Mouse (Mus musculus) thymus, adult 2 months (tissue): ENCODE data around the gene Nkiras1. TPM values are rescaled to one million over a fixed set of nuclear protein-coding genes. Genes with fewer than 3 reads are reported as not detected.

Experiments used
- DNase-seq: peaks from one replicate; pipeline ENCODE4 v3.0.0; 2021
- H3K27ac ChIP-seq: fragments of 200-500 bp; 2 replicates; pipeline ENCODE4 v1.5.1; 2012; ENCODE audit warnings: low read length, control low read depth; ENCODE audit not compliant: control insufficient read depth, insufficient read depth
- H3K27me3 ChIP-seq: fragments of 200-500 bp; 2 replicates; pipeline ENCODE4 v1.6.1; 2012; ENCODE audit warnings: mild to moderate bottlenecking, low read length, moderate library complexity, mixed read lengths; ENCODE audit not compliant: control insufficient read depth, insufficient read depth
- H3K36me3 ChIP-seq: fragments of 200-500 bp; 2 replicates; pipeline ENCODE4 v1.6.1; 2012; ENCODE audit warnings: mild to moderate bottlenecking, low read length, moderate library complexity; ENCODE audit not compliant: control insufficient read depth, insufficient read depth
- H3K4me1 ChIP-seq: fragments of 200-500 bp; replicated peaks from 2 replicates; pipeline ENCODE4 v1.6.1; 2012; ENCODE audit warnings: low read length; ENCODE audit not compliant: control insufficient read depth, insufficient read depth
- H3K4me3 ChIP-seq: fragments of 200-500 bp; 2 replicates; pipeline ENCODE4 v1.5.1; 2012; ENCODE audit warnings: mild to moderate bottlenecking, low read length, control low read depth, moderate library complexity; ENCODE audit not compliant: control insufficient read depth, insufficient read depth
- CTCF ChIP-seq: fragments of 200-500 bp; IDR thresholded peaks from 2 replicates; pipeline ENCODE4 v1.5.1; 2012; ENCODE audit warnings: mild to moderate bottlenecking, control low read depth, low read length, moderate library complexity, borderline replicate concordance; ENCODE audit not compliant: control insufficient read depth, poor library complexity, insufficient read depth; ENCODE audit errors: extremely low read depth
- POLR2A ChIP-seq: fragments of 200-500 bp; IDR thresholded peaks from 2 replicates; pipeline ENCODE4 v1.6.1; 2012; ENCODE audit warnings: mild to moderate bottlenecking, low read length, control low read depth, moderate library complexity; ENCODE audit not compliant: control insufficient read depth, poor library complexity, insufficient read depth; ENCODE audit errors: extremely low read depth
- WGBS: fragments of 180-500 bp; shearing (Covaris S2); methylation state at CpG from one replicate; pipeline ENCODE4 v1.1.7; 2018; 5-methylcytosine and 5-hydroxymethylcytosine counted together
- polyA plus RNA-seq: library from polyadenylated mRNA; depleted of rRNA; stranded (reverse); fragments of >200 nt; gene quantifications from 2 replicates; pipeline ENCODE4 v1.2.3, GENCODE M21; 2012

Nkiras1 gene
- polyA plus RNA-seq, 1 experiment, result 4.7 TPM

GRCm38 (mm10) chr14:18280375-18280774 is 9.4 kb downstream of the Nkiras1 start:
- WGBS, result 95% methylated on average over 5 of the region's 5 CpGs
- no peaks in the 10 kb centered on the region for H3K4me1 ChIP-seq
- no peak for DNase-seq
- peaks cover 46% of the 10 kb centered on the region for H3K36me3 ChIP-seq
- no peak overlapping the region for H3K4me3 ChIP-seq
- H3K27me3 ChIP-seq, result no peaks in the 10 kb centered on the region
- H3K27ac ChIP-seq, result no peak overlapping the region
- TF ChIP-seq CTCF (no peak), POLR2A (no peak)

- no peaks in the 10 kb centered on the region for H3K4me1 ChIP-seq
- peaks cover 22% of the 10 kb centered on the region for H3K36me3 ChIP-seq
- TF ChIP-seq CTCF (no peak), POLR2A (no peak)
- WGBS, result 87% methylated on average over 2 of the region's 2 CpGs
- no peaks in the 10 kb centered on the region for H3K27me3 ChIP-seq
- peak; percentile 35 for DNase-seq
- H3K27ac ChIP-seq, result no peak overlapping the region
- H3K4me3 ChIP-seq, result no peak overlapping the region
Observed at GRCm38 (mm10) chr14:18284581-18284980, 13.6 kb downstream of the Nkiras1 start.

GRCm38 (mm10) chr14:18285476-18285875 is 14.5 kb downstream of the Nkiras1 start:
- TF ChIP-seq CTCF, result no peak
- TF ChIP-seq POLR2A, result no peak
- H3K36me3 ChIP-seq, result peaks cover 18% of the 10 kb centered on the region
- H3K27ac ChIP-seq, result no peak overlapping the region
- no peak for DNase-seq
- H3K4me1 ChIP-seq, result no peaks in the 10 kb centered on the region
- WGBS, result 89% methylated on average over 3 of the region's 3 CpGs
- H3K27me3 ChIP-seq, result no peaks in the 10 kb centered on the region
- H3K4me3 ChIP-seq, result no peak overlapping the region

- Histone ChIP-seq H3K27me3 (no peaks in the 10 kb centered on the region), H3K36me3 (peaks cover 18% of the 10 kb centered on the region), H3K4me3 (no peak overlapping the region), H3K4me1 (no peaks in the 10 kb centered on the region), H3K27ac (no peak overlapping the region)
- WGBS, result 99% methylated on average over 2 of the region's 2 CpGs
- no peak for TF ChIP-seq POLR2A
- no peak for TF ChIP-seq CTCF
- no peak for DNase-seq
Observed at GRCm38 (mm10) chr14:18286441-18286840, 15.5 kb downstream of the Nkiras1 start.

GRCm38 (mm10) chr14:18287391-18287790 is 16.5 kb downstream of the Nkiras1 start:
- Histone ChIP-seq H3K4me1 (no peaks in the 10 kb centered on the region), H3K27ac (no peak overlapping the region), H3K4me3 (no peak overlapping the region), H3K36me3 (peaks cover 11% of the 10 kb centered on the region), H3K27me3 (no peaks in the 10 kb centered on the region)
- no peak for TF ChIP-seq POLR2A
- TF ChIP-seq CTCF, result no peak
- WGBS, result 93% methylated on average over 2 of the region's 2 CpGs
- DNase-seq, result no peak

- no peak overlapping the region for H3K4me3 ChIP-seq
- TF ChIP-seq POLR2A, result no peak
- no peak for TF ChIP-seq CTCF
- 95% methylated on average over 3 of the region's 3 CpGs for WGBS
- H3K27me3 ChIP-seq, result no peaks in the 10 kb centered on the region
- DNase-seq, result no peak
- no peak overlapping the region for H3K27ac ChIP-seq
- no peaks in the 10 kb centered on the region for H3K4me1 ChIP-seq
- no peaks in the 10 kb centered on the region for H3K36me3 ChIP-seq
Observed at GRCm38 (mm10) chr14:18292111-18292510, 21.2 kb downstream of the Nkiras1 start.

GRCm38 (mm10) chr14:18292578-18292977 is 21.6 kb downstream of the Nkiras1 start:
- DNase-seq, result no peak

More at GRCm38 (mm10) chr14:18292578-18292977, 21.6 kb downstream of the Nkiras1 start:
- no peaks in the 10 kb centered on the region for H3K4me1 ChIP-seq
- H3K4me3 ChIP-seq, result no peak overlapping the region
- no peaks in the 10 kb centered on the region for H3K27me3 ChIP-seq
- H3K27ac ChIP-seq, result no peak overlapping the region
- no peaks in the 10 kb centered on the region for H3K36me3 ChIP-seq
- TF ChIP-seq POLR2A (no peak), CTCF (no peak)
- WGBS, result 79% methylated on average over 3 of the region's 3 CpGs
